Mouse (Mus musculus): Measurements from ENCODE around the gene Zfp428.

DNA sequence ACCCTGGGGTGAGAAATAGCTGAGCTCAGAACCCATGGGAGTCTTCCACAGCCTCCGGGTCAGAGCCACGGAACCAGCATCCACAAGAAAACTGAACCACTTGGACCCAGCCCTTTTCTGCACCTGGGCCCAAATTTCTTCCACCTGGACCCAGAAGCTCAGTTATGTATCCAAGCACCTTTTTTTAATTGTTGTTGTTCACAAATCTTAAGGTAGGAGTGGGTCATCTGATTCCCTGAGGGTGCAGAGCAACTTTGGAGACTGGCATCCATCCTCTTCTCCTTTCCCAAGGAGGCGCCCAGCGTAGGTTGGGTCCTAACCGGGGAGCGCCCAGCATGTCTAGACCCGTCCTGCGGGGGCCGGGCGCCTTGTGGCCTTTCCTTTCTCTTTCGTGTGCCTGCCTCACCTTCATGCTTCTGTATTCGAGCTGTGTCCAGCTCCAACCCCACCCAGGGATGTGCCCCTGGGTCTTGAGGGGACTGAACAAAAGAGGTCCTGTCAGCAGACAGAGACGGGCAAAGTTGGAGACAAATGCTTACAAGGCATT, 39.3 kb downstream of the Zfp428 start, which contains the start of the genes Pinlyp and Xrcc1:
- TF ChIP-seq EP300 (IDR thresholded peaks at IDR 0.05; ENCODE audit: low read depth) (no peak), CTCF (IDR thresholded peaks at IDR 0.05; ENCODE audit: low read depth) (no peak)

Measured in heart, postnatal 0 days (tissue).